Mouse (Mus musculus) spleen, adult 2 months (tissue): ENCODE data around the gene Dus1l. TPM values are rescaled to one million over a fixed set of nuclear protein-coding genes. Genes with fewer than 3 reads are reported as not detected.

Experiments
- DNase-seq, 2 experiments: peaks; one replicate each; pipeline versions ENCODE4 v3.0.0 to v3.0.0-alpha.2; 2012 to 2021; ENCODE audit warnings: low spot score in 2 of 2, low read depth in 1 of 2
- H3K27ac ChIP-seq: fragments of 200-500 bp; 2 replicates; pipeline ENCODE4 v1.5.1; 2012; ENCODE audit warnings: low read length, inconsistent platforms; ENCODE audit not compliant: insufficient read depth
- H3K27me3 ChIP-seq: fragments of 200-500 bp; 2 replicates; pipeline ENCODE4 v1.6.1; 2012; ENCODE audit warnings: mild to moderate bottlenecking, moderate library complexity, low read length, inconsistent platforms; ENCODE audit not compliant: control insufficient read depth, insufficient read depth
- H3K36me3 ChIP-seq: fragments of 200-500 bp; 2 replicates; pipeline ENCODE4 v1.6.1; 2012; ENCODE audit warnings: mild to moderate bottlenecking, low read length, inconsistent platforms; ENCODE audit not compliant: control insufficient read depth, insufficient read depth
- H3K4me1 ChIP-seq: fragments of 200-500 bp; 2 replicates; pipeline ENCODE4 v1.6.1; 2011; ENCODE audit warnings: inconsistent platforms; ENCODE audit not compliant: control insufficient read depth, insufficient read depth, insufficient read length
- H3K4me3 ChIP-seq: fragments of 200-500 bp; 2 replicates; pipeline ENCODE4 v1.5.1; 2011; ENCODE audit warnings: mild to moderate bottlenecking, inconsistent platforms; ENCODE audit not compliant: insufficient read depth, insufficient read length; ENCODE audit errors: extremely low read depth
- CTCF ChIP-seq: fragments of 200-500 bp; IDR thresholded peaks from 2 replicates; pipeline ENCODE4 v1.5.1; 2011; ENCODE audit warnings: mild to moderate bottlenecking, inconsistent platforms; ENCODE audit not compliant: insufficient read depth, insufficient read length, insufficient replicate concordance; ENCODE audit errors: extremely low read depth
- POLR2A ChIP-seq: fragments of 200-500 bp; IDR thresholded peaks from 2 replicates; pipeline ENCODE4 v1.6.1; 2011; ENCODE audit warnings: low read depth, low read length, inconsistent platforms
- WGBS: fragments of 180-500 bp; shearing (Covaris S2); methylation state at CpG from one replicate; pipeline ENCODE4 v1.1.7; 2018; 5-methylcytosine and 5-hydroxymethylcytosine counted together
- polyA plus RNA-seq: library from polyadenylated mRNA; depleted of rRNA; stranded (reverse); fragments of >200 nt; gene quantifications from 2 replicates; pipeline ENCODE4 v1.2.3, GENCODE M21; 2012

Gene Dus1l
- polyA plus RNA-seq, 1 experiment, result 35.0 TPM

DNA sequence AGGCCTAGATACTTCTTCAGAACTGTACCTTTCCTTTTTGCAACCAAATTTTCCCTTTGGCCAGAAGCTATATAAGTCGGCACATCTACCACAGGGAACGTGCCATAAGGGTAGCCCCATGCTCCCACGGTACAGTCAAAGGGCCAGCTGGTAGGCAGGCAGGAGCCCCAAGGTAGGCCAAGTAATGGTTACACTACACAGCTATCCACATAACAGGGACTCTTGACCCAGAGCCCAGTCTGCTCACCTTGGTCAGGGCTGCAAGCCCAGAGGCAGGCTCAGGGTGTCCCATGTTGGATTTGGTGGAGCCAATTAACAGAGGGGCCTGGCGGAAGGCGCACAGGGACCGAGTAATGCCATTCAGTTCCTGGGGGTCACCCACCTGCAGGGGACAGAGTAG lies 23.4 kb upstream of the Dus1l start:
- Histone ChIP-seq H3K27ac (no peak overlapping the region), H3K27me3 (no peaks in the 10 kb centered on the region), H3K4me1 (peaks cover 4% of the 10 kb centered on the region; the same call in 1 of the 2 replicates), H3K36me3 (peaks cover 59% of the 10 kb centered on the region), H3K4me3 (no peak overlapping the region)
- no peak for DNase-seq
- 95% methylated on average over 6 of the region's 6 CpGs for WGBS
- no peak for TF ChIP-seq POLR2A
- no peak for TF ChIP-seq CTCF

GRCm38 (mm10) chr11:120818251-120818650 lies 22.0 kb upstream of the Dus1l start:
- no peak for DNase-seq
- peaks cover 4% of the 10 kb centered on the region; the same call in 1 of the 2 replicates for H3K4me1 ChIP-seq
- H3K4me3 ChIP-seq, result no peak overlapping the region
- H3K36me3 ChIP-seq, result peaks cover 72% of the 10 kb centered on the region
- H3K27me3 ChIP-seq, result no peaks in the 10 kb centered on the region
- WGBS, result 97% methylated on average over 13 of the region's 13 CpGs
- no peak for TF ChIP-seq CTCF
- no peak for TF ChIP-seq POLR2A
- no peak overlapping the region for H3K27ac ChIP-seq

DNA sequence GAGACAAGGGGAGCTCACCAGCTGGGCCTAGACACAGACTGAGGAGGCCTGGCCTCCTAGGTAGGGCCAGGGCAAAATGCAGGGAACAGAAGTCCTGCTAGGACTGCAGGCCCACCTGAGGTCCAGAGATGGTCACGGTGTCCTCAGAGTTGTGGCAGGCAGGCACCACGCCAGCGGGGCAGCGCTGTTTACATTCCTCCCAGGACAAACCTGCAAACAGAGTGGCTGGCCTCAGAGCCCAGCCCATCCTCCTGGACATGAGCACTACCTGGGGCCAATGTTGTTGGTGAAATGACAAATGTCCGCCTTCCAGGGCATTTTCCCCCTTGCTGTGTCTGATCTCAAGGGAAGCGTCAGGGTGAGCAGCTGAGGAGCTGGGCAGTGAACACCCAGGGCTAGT lies 21.2 kb upstream of the Dus1l start:
- Histone ChIP-seq H3K36me3 (peaks cover 81% of the 10 kb centered on the region), H3K4me1 (no peaks in the 10 kb centered on the region; the same call in 1 of the 2 replicates), H3K27me3 (no peaks in the 10 kb centered on the region), H3K27ac (no peak overlapping the region), H3K4me3 (no peak overlapping the region)
- TF ChIP-seq CTCF (no peak), POLR2A (no peak)
- no peak for DNase-seq
- 95% methylated on average over 6 of the region's 6 CpGs for WGBS

DNA sequence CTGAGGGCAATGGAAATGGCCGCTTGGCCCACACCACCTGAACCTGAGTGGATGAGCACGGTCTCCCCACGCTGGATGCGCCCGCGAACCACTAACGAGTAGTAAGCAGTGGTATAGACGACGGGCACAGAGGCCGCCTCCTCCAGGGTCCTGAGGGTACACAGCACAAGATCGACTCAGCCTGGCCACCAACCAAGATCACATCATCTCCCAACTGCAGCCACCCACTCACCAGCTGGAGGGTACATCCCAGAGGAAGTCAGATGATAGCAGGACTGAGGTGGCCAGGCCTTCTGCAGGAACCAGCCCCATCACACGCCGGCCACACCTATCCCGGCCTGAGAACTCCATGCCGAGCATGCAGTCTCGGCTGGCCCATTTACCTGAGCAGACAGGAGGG lies 15.9 kb upstream of the Dus1l start:
- 97% methylated on average over 16 of the region's 16 CpGs for WGBS
- Histone ChIP-seq H3K4me1 (no peaks in the 10 kb centered on the region), H3K27me3 (no peaks in the 10 kb centered on the region), H3K4me3 (no peak overlapping the region), H3K36me3 (peaks cover 94% of the 10 kb centered on the region), H3K27ac (no peak overlapping the region)
- DNase-seq, result no peak
- TF ChIP-seq POLR2A (no peak), CTCF (no peak)

GRCm38 (mm10) chr11:120808010-120808409 lies 11.8 kb upstream of the Dus1l start:
- WGBS, result 91% methylated on average over 12 of the region's 12 CpGs
- H3K4me1 ChIP-seq, result no peaks in the 10 kb centered on the region
- TF ChIP-seq POLR2A, result no peak
- TF ChIP-seq CTCF, result no peak
- H3K4me3 ChIP-seq, result no peak overlapping the region
- H3K27ac ChIP-seq, result no peak overlapping the region
- no peaks in the 10 kb centered on the region for H3K27me3 ChIP-seq
- H3K36me3 ChIP-seq, result peaks cover 60% of the 10 kb centered on the region
- no peak for DNase-seq

- Histone ChIP-seq H3K27me3 (no peaks in the 10 kb centered on the region), H3K36me3 (peaks cover 38% of the 10 kb centered on the region), H3K4me1 (no peaks in the 10 kb centered on the region), H3K4me3 (no peak overlapping the region), H3K27ac (no peak overlapping the region)
- WGBS, result 91% methylated on average over 7 of the region's 7 CpGs
- no peak for DNase-seq
- no peak for TF ChIP-seq POLR2A
- TF ChIP-seq CTCF, result no peak
Measured at GRCm38 (mm10) chr11:120805375-120806298, 9.4 kb upstream of the Dus1l start.

GRCm38 (mm10) chr11:120804769-120805168 lies 8.6 kb upstream of the Dus1l start:
- WGBS, result 76% methylated on average over 4 of the region's 4 CpGs
- no peaks in the 10 kb centered on the region for H3K27me3 ChIP-seq
- H3K27ac ChIP-seq, result no peak overlapping the region
- no peak overlapping the region for H3K4me3 ChIP-seq
- no peaks in the 10 kb centered on the region for H3K4me1 ChIP-seq
- H3K36me3 ChIP-seq, result peaks cover 29% of the 10 kb centered on the region
- no peak for DNase-seq
- TF ChIP-seq POLR2A (no peak), CTCF (no peak)
